In genomic region chrX:140342393-140343163, GRCm38 (mm10) we compare ENCODE assay signal across 9 mouse cellular contexts. TPM values are rescaled to one million over a fixed set of nuclear protein-coding genes. Genes with fewer than 3 reads are reported as not detected.
DNase-seq lines count a peak whose midpoint lies in the region; ATAC-seq lines count a peak whose summit lies in the region.
"Had no signal": no experiment of that assay in that cellular context is flagged by ENCODE, and none has a peak within 500 bp of the region (broad histone marks: within the 10 kb centered on the region; RNA-seq: fewer than 3 reads in every experiment).

No protein-coding gene starts in this region.

- H3K4me2 ChIP-seq in liver, embryonic 12.5 days, result peak overlapping the region; percentile 41
- peak overlapping the region; percentile 59 for H3K4me2 ChIP-seq in stomach, embryonic 16.5 days (ENCODE audit: low read depth, low read length)

- H3K4me1 ChIP-seq in megakaryocyte, embryonic 14.5 days, result no peaks in the 10 kb centered on the region
- no peaks in the 10 kb centered on the region for H3K4me1 ChIP-seq in liver, embryonic 12.5 days
- no peaks in the 10 kb centered on the region for H3K4me1 ChIP-seq in stomach, embryonic 16.5 days (ENCODE audit: control insufficient read depth, insufficient read depth, low read length)

- peak overlapping the region; percentile 18 for H3K4me3 ChIP-seq in megakaryocyte, embryonic 14.5 days (replicated peaks)
- no peak overlapping the region for H3K4me3 ChIP-seq in liver, embryonic 12.5 days
- H3K4me3 ChIP-seq in stomach, embryonic 16.5 days (replicated peaks; ENCODE audit: low read length), result peak overlapping the region; percentile 32

- H3K27ac ChIP-seq in liver, embryonic 12.5 days, result no peak overlapping the region
- no peak overlapping the region for H3K27ac ChIP-seq in stomach, embryonic 16.5 days (ENCODE audit: low read length)

- no peak overlapping the region for H3K9ac ChIP-seq in liver, embryonic 12.5 days
- no peak overlapping the region; the same call in 1 of the 2 replicates for H3K9ac ChIP-seq in stomach, embryonic 16.5 days (ENCODE audit: low read length)

- H3K36me3 ChIP-seq in megakaryocyte, embryonic 14.5 days (replicated peaks; ENCODE audit: low read length), result no peaks in the 10 kb centered on the region
- H3K36me3 ChIP-seq in liver, embryonic 12.5 days, result no peaks in the 10 kb centered on the region
- no peaks in the 10 kb centered on the region for H3K36me3 ChIP-seq in stomach, embryonic 16.5 days (ENCODE audit: control insufficient read depth, insufficient read depth, low read length)

- peak; percentile 5 for DNase-seq in embryo, embryonic 10 days (ENCODE audit: low spot score)
- DNase-seq in embryo, embryonic 9.5 days (ENCODE audit: extremely low spot score), result no peak
- DNase-seq in cerebellum, adult 9-10 months, result no peak
- no peak for DNase-seq in left cerebral cortex, adult 8-10 months (ENCODE audit: low spot score in 2 of 2)

- H3K9me3 ChIP-seq in megakaryocyte, embryonic 14.5 days, result no peaks in the 10 kb centered on the region
- H3K9me3 ChIP-seq in liver, embryonic 12.5 days (replicated peaks), result no peaks in the 10 kb centered on the region
- no peaks in the 10 kb centered on the region for H3K9me3 ChIP-seq in stomach, embryonic 16.5 days (replicated peaks; ENCODE audit: control insufficient read depth, low read length)

- WGBS in liver, embryonic 12.5 days (ENCODE audit: insufficient replicate concordance), result 13% methylated on average over 19 of the region's 25 CpGs
- 12% methylated on average over 23 of the region's 25 CpGs for WGBS in stomach, embryonic 16.5 days

- peaks cover 56% of the 10 kb centered on the region for H3K27me3 ChIP-seq in megakaryocyte, embryonic 14.5 days (replicated peaks)
- peaks cover 55% of the 10 kb centered on the region for H3K27me3 ChIP-seq in liver, embryonic 12.5 days (replicated peaks)
- H3K27me3 ChIP-seq in stomach, embryonic 16.5 days (ENCODE audit: control insufficient read depth, insufficient read depth, low read length), result peaks cover 39% of the 10 kb centered on the region

- no peak for ATAC-seq in megakaryocyte, adult 5-6 weeks (ENCODE audit: poor library complexity, severe bottlenecking)
- ATAC-seq in liver, embryonic 12.5 days, result no peak
- ATAC-seq in stomach, embryonic 16.5 days (ENCODE audit: insufficient read depth, low FRiP score), result no peak; the same call in 1 of the 2 replicates

RNA-seq across cellular contexts. Expression of gene Frmpd3, which starts 0.5 kb away (rescaled TPM):
- polyA plus RNA-seq in megakaryocyte, embryonic 14.5 days (2012; ENCODE audit: insufficient read depth, low replicate concordance), result 0.01 TPM in 1 of 2 replicates, not detected in the other
- not detected in 2 replicates for total RNA-seq in megakaryocyte, adult 5-6 weeks (2015)
- not detected in 2 replicates for total RNA-seq in megakaryocyte, adult 5-6 weeks (2017)
- not detected in 2 replicates for polyA plus RNA-seq in liver, embryonic 12.5 days (2016; fragmentation: Nextera tagmentation; extraction: Ambion mirVana)
- polyA plus RNA-seq in stomach, embryonic 16.5 days (2015; fragmentation: Nextera tagmentation; extraction: Ambion mirVana), result not detected in 2 replicates
- total RNA-seq in left cerebral cortex, adult 8-10 months (2022), result 10 to 100 TPM; 23.7 to 31.1 (median 26.7) TPM
- polyA plus RNA-seq: liver, embryonic 16.5 days had no signal
